Mouse (Mus musculus): ENCODE data around the gene Cdk14.

Cdk14 gene

DNA sequence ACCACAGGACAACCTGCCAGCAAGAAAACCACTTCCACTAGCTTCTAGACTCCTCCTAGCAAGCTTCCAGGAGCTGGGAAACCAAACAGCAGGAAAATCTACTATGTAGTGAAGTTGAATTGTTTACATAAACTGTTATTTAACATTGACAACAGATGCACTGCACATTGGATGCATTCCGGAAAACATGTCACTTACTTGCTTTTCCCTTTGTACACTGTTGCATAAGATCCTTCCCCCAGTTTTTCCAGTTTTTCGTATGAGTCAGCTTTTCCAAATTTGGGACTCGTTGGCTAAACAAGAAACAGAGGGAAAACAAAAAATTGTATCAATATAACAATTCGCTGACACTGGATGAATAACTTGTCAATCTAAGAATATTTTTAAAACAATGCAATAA, 193.1 kb downstream of the Cdk14 start:
- Histone ChIP-seq H3K4me1 (replicated peaks; ENCODE audit: low read depth, low read length) (no peaks in the 10 kb centered on the region), H3K27me3 (ENCODE audit: insufficient read depth, low read length) (no peaks in the 10 kb centered on the region), H3K36me3 (ENCODE audit: insufficient read depth, low read length) (no peaks in the 10 kb centered on the region), H3K4me3 (replicated peaks; ENCODE audit: low read length) (no peak overlapping the region), H3K9me3 (ENCODE audit: low read length) (no peaks in the 10 kb centered on the region)
- TF ChIP-seq CTCF (conservative IDR thresholded peaks at IDR 0.05; ENCODE audit: low read length) (no peak), POU5F1 (IDR thresholded peaks at IDR 0.05; ENCODE audit: borderline replicate concordance, low read length) (no peak), NANOG (IDR thresholded peaks at IDR 0.05; ENCODE audit: borderline replicate concordance, low read length) (no peak)

DNA sequence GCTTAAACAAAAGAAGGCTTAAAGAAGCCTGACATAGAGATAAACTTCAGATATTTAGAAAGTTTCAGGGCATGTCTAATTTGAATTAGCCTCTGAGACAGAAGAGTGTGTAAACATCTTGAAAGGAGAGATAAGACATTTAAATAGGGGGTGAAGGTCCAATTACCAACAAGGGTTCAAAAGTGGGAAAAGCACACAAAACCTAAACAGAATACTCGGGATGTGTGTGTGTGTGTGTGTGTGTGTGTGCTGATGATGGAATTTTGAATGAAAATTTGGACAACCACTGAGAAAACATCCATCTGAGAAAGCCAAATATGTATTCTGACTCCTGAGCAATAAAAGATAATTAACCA, 208.4 kb downstream of the Cdk14 start:
- H3K9me3 ChIP-seq (ENCODE audit: low read length): no peaks in the 10 kb centered on the region
- TF ChIP-seq POU5F1 (IDR thresholded peaks at IDR 0.05; ENCODE audit: borderline replicate concordance, low read length) (no peak), NANOG (IDR thresholded peaks at IDR 0.05; ENCODE audit: borderline replicate concordance, low read length) (no peak), CTCF (conservative IDR thresholded peaks at IDR 0.05; ENCODE audit: low read length) (no peak)
- H3K4me3 ChIP-seq (replicated peaks; ENCODE audit: low read length): no peak overlapping the region
- no peaks in the 10 kb centered on the region for H3K4me1 ChIP-seq (replicated peaks; ENCODE audit: low read depth, low read length)
- no peaks in the 10 kb centered on the region for H3K36me3 ChIP-seq (ENCODE audit: insufficient read depth, low read length)
- H3K27me3 ChIP-seq (ENCODE audit: insufficient read depth, low read length): no peaks in the 10 kb centered on the region; the same call in 1 of the 2 replicates

DNA sequence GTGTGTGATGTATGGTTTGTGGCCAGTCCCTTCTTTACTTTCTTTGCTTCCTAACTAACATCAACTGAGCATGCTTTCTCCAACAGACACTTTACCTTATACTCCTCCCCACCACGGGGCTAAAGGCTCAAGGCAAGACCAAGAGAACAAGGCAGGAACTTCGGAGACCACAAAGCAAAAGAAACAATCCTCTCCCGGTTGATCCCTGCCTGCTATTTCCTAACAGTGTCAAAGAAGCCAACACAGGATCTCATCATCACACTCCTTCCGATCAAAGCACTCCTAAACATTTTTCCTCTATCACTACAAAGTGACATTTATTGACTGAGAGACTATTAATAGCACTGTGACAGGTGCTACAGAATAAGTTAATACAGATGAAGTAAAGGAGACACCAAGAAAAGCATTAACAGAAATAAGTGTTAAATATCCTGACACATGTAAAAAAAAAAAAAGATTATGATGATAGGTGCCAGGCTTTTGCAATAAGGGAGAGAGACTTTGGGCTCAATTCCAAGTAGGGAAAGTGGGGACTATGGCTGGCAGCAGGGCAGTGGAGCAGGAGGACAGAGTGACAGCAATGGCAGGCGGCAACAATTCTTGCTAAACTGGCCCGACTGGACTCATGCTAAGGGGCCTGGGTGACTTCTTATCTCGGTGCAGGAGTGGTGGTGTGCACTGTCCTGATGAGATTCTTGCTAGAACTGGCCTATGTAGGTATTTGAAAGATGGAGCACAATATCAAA, 208.9 kb downstream of the Cdk14 start:
- H3K4me3 ChIP-seq (replicated peaks; ENCODE audit: low read length): no peak overlapping the region
- no peaks in the 10 kb centered on the region for H3K4me1 ChIP-seq (replicated peaks; ENCODE audit: low read depth, low read length)
- no peak for TF ChIP-seq NANOG (IDR thresholded peaks at IDR 0.05; ENCODE audit: borderline replicate concordance, low read length)
- no peak for TF ChIP-seq POU5F1 (IDR thresholded peaks at IDR 0.05; ENCODE audit: borderline replicate concordance, low read length)
- no peak for TF ChIP-seq CTCF (conservative IDR thresholded peaks at IDR 0.05; ENCODE audit: low read length)
- H3K36me3 ChIP-seq (ENCODE audit: insufficient read depth, low read length): no peaks in the 10 kb centered on the region
- H3K9me3 ChIP-seq (ENCODE audit: low read length): no peaks in the 10 kb centered on the region
- H3K27me3 ChIP-seq (ENCODE audit: insufficient read depth, low read length): no peaks in the 10 kb centered on the region; the same call in 1 of the 2 replicates

DNA sequence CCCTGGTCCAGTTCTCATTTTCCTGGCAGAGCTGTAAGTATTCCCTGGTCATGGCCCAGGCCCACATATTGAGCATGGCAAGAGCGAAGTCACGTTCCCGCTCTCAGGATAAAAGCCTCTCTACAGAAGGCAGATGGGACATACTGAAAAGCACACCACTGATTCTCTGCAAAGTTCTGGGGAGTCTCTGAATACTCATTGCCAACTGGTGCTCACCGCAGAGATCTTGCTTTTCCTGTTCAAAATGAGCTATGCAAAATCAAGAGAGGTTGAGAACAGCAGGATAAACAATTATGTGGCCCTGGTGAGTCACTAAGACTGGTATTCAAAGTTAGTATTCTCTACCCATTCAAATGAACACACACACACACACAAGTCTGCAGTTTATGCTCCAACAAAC, 212.1 kb downstream of the Cdk14 start:
- Histone ChIP-seq H3K27me3 (ENCODE audit: insufficient read depth, low read length) (no peaks in the 10 kb centered on the region; the same call in 1 of the 2 replicates), H3K9me3 (ENCODE audit: low read length) (no peaks in the 10 kb centered on the region), H3K4me1 (replicated peaks; ENCODE audit: low read depth, low read length) (no peaks in the 10 kb centered on the region), H3K4me3 (replicated peaks; ENCODE audit: low read length) (no peak overlapping the region), H3K36me3 (ENCODE audit: insufficient read depth, low read length) (no peaks in the 10 kb centered on the region)
- TF ChIP-seq POU5F1 (IDR thresholded peaks at IDR 0.05; ENCODE audit: borderline replicate concordance, low read length) (no peak), CTCF (conservative IDR thresholded peaks at IDR 0.05; ENCODE audit: low read length) (no peak), NANOG (IDR thresholded peaks at IDR 0.05; ENCODE audit: borderline replicate concordance, low read length) (no peak)

DNA sequence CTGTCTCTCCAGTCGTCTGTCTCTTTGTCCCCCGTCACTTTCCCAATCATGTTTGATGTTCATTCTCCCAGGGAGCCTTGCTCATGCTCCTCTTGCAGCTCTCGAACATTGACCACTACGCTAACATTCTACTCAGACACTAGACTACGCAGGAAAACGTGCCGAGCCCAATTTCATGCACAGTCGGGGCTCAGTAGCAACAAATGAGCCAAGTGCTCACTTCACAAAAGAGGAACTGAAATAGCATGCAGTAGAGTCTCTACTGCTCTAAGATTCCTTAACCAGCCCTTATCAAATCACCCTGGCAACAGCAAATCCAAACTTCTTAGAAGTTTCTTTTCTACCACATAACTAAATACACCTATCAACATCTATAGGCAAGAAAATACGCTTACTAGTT, 214.1 kb downstream of the Cdk14 start:
- Histone ChIP-seq H3K36me3 (ENCODE audit: insufficient read depth, low read length) (no peaks in the 10 kb centered on the region), H3K4me3 (replicated peaks; ENCODE audit: low read length) (no peak overlapping the region)
- TF ChIP-seq POU5F1 (IDR thresholded peaks at IDR 0.05; ENCODE audit: borderline replicate concordance, low read length): no peak
- no peak for TF ChIP-seq NANOG (IDR thresholded peaks at IDR 0.05; ENCODE audit: borderline replicate concordance, low read length)
- no peak for TF ChIP-seq CTCF (conservative IDR thresholded peaks at IDR 0.05; ENCODE audit: low read length)

DNA sequence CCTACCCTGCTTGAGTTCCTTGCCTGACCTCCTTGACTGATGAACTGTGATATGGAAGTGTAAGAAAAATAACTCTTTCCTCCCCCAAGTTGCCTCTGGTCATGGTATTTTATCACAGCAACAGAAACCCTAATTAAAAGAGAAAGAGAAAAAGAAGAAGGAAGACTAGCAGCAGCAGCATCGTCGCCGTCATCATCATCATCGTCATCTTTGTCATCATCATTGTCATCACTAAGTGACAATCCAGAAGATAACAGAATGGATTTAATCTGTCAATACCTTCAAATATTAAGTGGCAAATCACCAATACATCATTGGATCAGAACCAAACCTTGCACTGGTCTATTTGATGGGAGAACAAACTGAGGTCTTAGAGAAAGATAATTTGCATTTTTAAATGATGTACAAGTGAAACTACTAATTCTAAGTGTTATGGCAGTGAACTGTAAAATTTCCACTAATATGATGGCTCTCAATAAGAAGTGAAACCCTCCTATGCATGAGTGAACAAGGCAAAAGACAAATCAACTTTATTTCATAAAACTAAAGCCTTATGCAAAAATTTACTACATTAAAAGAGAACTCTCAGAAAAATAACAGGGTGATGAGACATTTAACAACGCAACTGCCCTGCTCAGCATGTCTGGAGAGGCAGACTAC, 225.4 kb downstream of the Cdk14 start:
- no peak overlapping the region for H3K4me3 ChIP-seq (replicated peaks; ENCODE audit: low read length)
- TF ChIP-seq CTCF (conservative IDR thresholded peaks at IDR 0.05; ENCODE audit: low read length) (no peak), POU5F1 (IDR thresholded peaks at IDR 0.05; ENCODE audit: borderline replicate concordance, low read length) (no peak), NANOG (IDR thresholded peaks at IDR 0.05; ENCODE audit: borderline replicate concordance, low read length) (no peak)
- H3K27me3 ChIP-seq (ENCODE audit: insufficient read depth, low read length): no peaks in the 10 kb centered on the region
- H3K9me3 ChIP-seq (ENCODE audit: low read length): no peaks in the 10 kb centered on the region
- no peaks in the 10 kb centered on the region for H3K36me3 ChIP-seq (ENCODE audit: insufficient read depth, low read length)
- H3K4me1 ChIP-seq (replicated peaks; ENCODE audit: low read depth, low read length): no peaks in the 10 kb centered on the region

More for the DNA sequence above, 214.1 kb downstream of the Cdk14 start:
- Histone ChIP-seq H3K4me1 (replicated peaks; ENCODE audit: low read depth, low read length) (no peaks in the 10 kb centered on the region), H3K27me3 (ENCODE audit: insufficient read depth, low read length) (no peaks in the 10 kb centered on the region; the same call in 1 of the 2 replicates), H3K9me3 (ENCODE audit: low read length) (no peaks in the 10 kb centered on the region)

DNA sequence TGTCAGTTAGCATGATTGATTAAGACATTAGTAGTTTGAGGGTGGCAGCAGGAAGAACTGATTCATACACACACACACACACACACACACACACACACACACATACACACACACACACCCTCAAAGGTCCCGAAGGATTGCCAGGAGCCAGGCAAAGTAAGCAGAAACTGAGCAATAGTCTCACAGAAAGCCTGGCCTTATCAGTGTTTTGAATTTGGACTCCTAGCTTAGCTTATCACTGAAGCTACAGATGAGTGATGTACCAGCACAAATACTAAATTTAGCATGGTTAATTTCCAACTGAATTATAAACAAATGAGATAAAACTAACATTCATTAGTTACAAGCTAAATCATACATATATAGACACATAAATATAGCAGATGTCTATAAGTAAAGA, 230.5 kb downstream of the Cdk14 start:
- Histone ChIP-seq H3K9me3 (ENCODE audit: low read length) (no peaks in the 10 kb centered on the region), H3K4me1 (replicated peaks; ENCODE audit: low read depth, low read length) (no peaks in the 10 kb centered on the region), H3K4me3 (replicated peaks; ENCODE audit: low read length) (no peak overlapping the region), H3K27me3 (ENCODE audit: insufficient read depth, low read length) (no peaks in the 10 kb centered on the region), H3K36me3 (ENCODE audit: insufficient read depth, low read length) (no peaks in the 10 kb centered on the region)
- TF ChIP-seq POU5F1 (IDR thresholded peaks at IDR 0.05; ENCODE audit: borderline replicate concordance, low read length) (no peak), CTCF (conservative IDR thresholded peaks at IDR 0.05; ENCODE audit: low read length) (no peak), NANOG (IDR thresholded peaks at IDR 0.05; ENCODE audit: borderline replicate concordance, low read length) (no peak)

DNA sequence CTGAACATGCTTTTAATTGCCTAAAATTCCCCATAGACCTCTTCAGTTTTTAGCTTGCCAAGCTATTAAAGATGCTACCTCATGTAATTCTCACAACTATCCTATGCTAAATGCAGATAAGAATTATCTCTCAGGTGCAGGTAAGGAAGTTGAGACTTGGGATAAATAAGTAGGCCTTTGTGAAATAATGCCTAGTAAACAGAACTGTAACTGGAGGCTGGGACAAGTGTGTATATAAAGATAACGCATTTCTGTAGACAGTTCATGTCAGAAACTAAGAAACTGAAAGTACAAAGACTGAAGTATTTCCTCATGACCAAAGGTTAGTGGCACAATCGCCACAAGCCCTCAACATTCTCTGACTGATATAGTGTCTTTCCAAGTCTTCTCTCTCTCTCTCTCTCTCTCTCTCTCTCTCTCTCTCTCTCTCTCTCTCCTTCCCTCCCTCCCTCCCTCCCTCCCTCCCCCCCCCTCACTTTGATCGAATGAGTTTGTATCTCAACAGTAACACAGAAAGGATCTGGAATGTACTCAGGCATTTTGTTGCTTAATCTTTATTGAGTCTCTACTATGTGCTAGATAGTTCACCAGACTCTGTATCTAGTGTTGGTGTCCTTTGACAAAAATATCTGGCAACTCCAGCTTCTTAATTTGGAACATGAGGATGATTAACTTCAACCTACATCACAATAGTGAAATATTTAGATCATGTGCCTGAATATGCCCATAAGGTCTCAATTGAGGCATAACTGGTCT, 233.9 kb downstream of the Cdk14 start:
- no peak overlapping the region for H3K4me3 ChIP-seq (replicated peaks; ENCODE audit: low read length)

More for the DNA sequence above, 233.9 kb downstream of the Cdk14 start:
- Histone ChIP-seq H3K9me3 (ENCODE audit: low read length) (no peaks in the 10 kb centered on the region), H3K4me1 (replicated peaks; ENCODE audit: low read depth, low read length) (no peaks in the 10 kb centered on the region), H3K36me3 (ENCODE audit: insufficient read depth, low read length) (no peaks in the 10 kb centered on the region), H3K27me3 (ENCODE audit: insufficient read depth, low read length) (no peaks in the 10 kb centered on the region)
- TF ChIP-seq POU5F1 (IDR thresholded peaks at IDR 0.05; ENCODE audit: borderline replicate concordance, low read length): no peak

All from E14TG2a.4 (cell line).